Mouse (Mus musculus) layer of hippocampus, adult 6 months (tissue): ENCODE measurements around the gene Mtch2. TPM values are rescaled to one million over a fixed set of nuclear protein-coding genes. Genes with fewer than 3 reads are reported as not detected.

Source experiments
- long read RNA-seq, 2 experiments: library from polyadenylated mRNA; unstranded; transcript quantifications; one replicate each; pipeline ENCODE4 v2.0.0; 2019 to 2020
- polyA plus RNA-seq: library from polyadenylated mRNA; unstranded; fragments of <200 nt; fragmentation: Nextera tagmentation; gene quantifications from 2 replicates; pipeline ENCODE4 v1.2.3, GENCODE M21; 2021

Mtch2 gene
- 207 and 221 TPM in 2 replicates for polyA plus RNA-seq
- long read RNA-seq, experiment 1, transcript Mtch2-205 (13 exons, 2,596 nt), result major isoform, 242 of 277 reads
- long read RNA-seq, experiment 1, partial matches to known transcripts, result 7 of 277 reads
- long read RNA-seq, experiment 1, other reads (novel, unspliced or antisense), result 23 of 277 reads
- long read RNA-seq, experiment 2, transcript Mtch2-205 (13 exons, 2,596 nt), result major isoform, 327 of 380 reads
- long read RNA-seq, experiment 2, partial matches to known transcripts, result 6 of 380 reads
- long read RNA-seq, experiment 2, other reads (novel, unspliced or antisense), result 41 of 380 reads

GRCm38 (mm10) chr2:90846955-90847680, at the start of gene Mtch2:
Gene Mtch2 (plus strand): TSS chr2:90847155.

GRCm38 (mm10) chr2:90885218-90886041, 38.5 kb downstream of the Mtch2 start, which contains the start of gene C1qtnf4:
Gene C1qtnf4 (plus strand): TSS chr2:90885860.

GRCm38 (mm10) chr2:90904076-90904855, 57.3 kb downstream of the Mtch2 start, which contains the start of the genes Kbtbd4 and Ndufs3:
Gene Kbtbd4 (plus strand): TSS chr2:90904740.
Gene Ndufs3 (minus strand): TSS chr2:90904827.

Other genes starting within 250 kb of the Mtch2 start
- 2.2 and 2.3 TPM in 2 replicates for gene Nup160, start 169.9 kb upstream of the Mtch2 start, polyA plus RNA-seq
- 4.6 and 6.5 TPM in 2 replicates for gene Fnbp4, start 101.8 kb upstream of the Mtch2 start, polyA plus RNA-seq
- gene Agbl2, start 64.4 kb upstream of the Mtch2 start, polyA plus RNA-seq, result 0.92 and 1.8 TPM in 2 replicates
- 41.8 and 82.9 TPM in 2 replicates for gene C1qtnf4, start 38.7 kb downstream of the Mtch2 start, polyA plus RNA-seq
- gene Kbtbd4, start 57.6 kb downstream of the Mtch2 start, polyA plus RNA-seq, result 28.5 and 28.6 TPM in 2 replicates
- 465 and 492 TPM in 2 replicates for gene Ndufs3, start 57.7 kb downstream of the Mtch2 start, polyA plus RNA-seq
- 34.3 and 40.7 TPM in 2 replicates for gene Celf1, start 93.2 kb downstream of the Mtch2 start, polyA plus RNA-seq
- 1.6 and 2.0 TPM in 2 replicates for gene Rapsn, start 188.5 kb downstream of the Mtch2 start, polyA plus RNA-seq
- 260 and 264 TPM in 2 replicates for gene Psmc3, start 206.9 kb downstream of the Mtch2 start, polyA plus RNA-seq
- gene Slc39a13, start 223.3 kb downstream of the Mtch2 start, polyA plus RNA-seq, result 9.4 and 12.4 TPM in 2 replicates
- gene Spi1, start 235.2 kb downstream of the Mtch2 start, polyA plus RNA-seq, result 9.5 and 10.5 TPM in 2 replicates